ENCODE assay signal across 8 mouse cellular contexts in genomic region chr1:20058245-20058644, GRCm38 (mm10).
A peak's percentile ranks its signal among the peaks of the same experiment; 100 is the strongest.
DNase-seq lines count a peak whose midpoint lies in the region; ATAC-seq and TF ChIP-seq lines count a peak whose summit lies in the region.

No protein-coding gene starts in this region.

- H3K4me1 ChIP-seq in kidney, adult 2 months (ENCODE audit: control insufficient read depth, insufficient read depth, low read length), result no peaks in the 10 kb centered on the region
- H3K4me1 ChIP-seq in kidney, embryonic 16.5 days (ENCODE audit: insufficient read depth, low read length), result no peaks in the 10 kb centered on the region
- peaks cover 3% of the 10 kb centered on the region; the same call in 1 of the 2 replicates for H3K4me1 ChIP-seq in neural tube, embryonic 12.5 days

- H3K36me3 ChIP-seq in kidney, adult 2 months (ENCODE audit: control insufficient read depth, insufficient read depth, low read length), result no peaks in the 10 kb centered on the region; the same call in 1 of the 2 replicates
- H3K36me3 ChIP-seq in kidney, embryonic 16.5 days (ENCODE audit: insufficient read depth, low read length), result no peaks in the 10 kb centered on the region
- no peaks in the 10 kb centered on the region for H3K36me3 ChIP-seq in neural tube, embryonic 12.5 days

- intact Hi-C loops in heart, postnatal 36 days (cut with DNase I), result no loop called here

- TF ChIP-seq CTCF in kidney, adult 2 months (conservative IDR thresholded peaks at IDR 0.05; ENCODE audit: insufficient read depth, insufficient read length, low read depth, low read length), result no peak
- TF ChIP-seq CTCF in layer of hippocampus, adult 2 months (conservative IDR thresholded peaks at IDR 0.05), result no peak

- no peak overlapping the region for H3K4me3 ChIP-seq in kidney, adult 2 months (ENCODE audit: insufficient read depth, low read depth, low read length)
- H3K4me3 ChIP-seq in kidney, embryonic 16.5 days (ENCODE audit: low read length), result no peak overlapping the region
- H3K4me3 ChIP-seq in neural tube, embryonic 12.5 days, result no peak overlapping the region
- H3K4me3 ChIP-seq in layer of hippocampus, adult 2 months, result no peak overlapping the region

- H3K9ac ChIP-seq in kidney, embryonic 16.5 days (replicated peaks; ENCODE audit: low read length), result no peak overlapping the region
- no peak overlapping the region for H3K9ac ChIP-seq in neural tube, embryonic 12.5 days

- H3K27me3 ChIP-seq in kidney, adult 2 months (replicated peaks; ENCODE audit: control insufficient read depth, insufficient read depth, low read length), result no peaks in the 10 kb centered on the region
- H3K27me3 ChIP-seq in kidney, embryonic 16.5 days (ENCODE audit: insufficient read depth, low read length), result no peaks in the 10 kb centered on the region
- no peaks in the 10 kb centered on the region for H3K27me3 ChIP-seq in neural tube, embryonic 12.5 days (replicated peaks)

- 51% methylated on average over 3 of the region's 3 CpGs for WGBS in kidney, adult 2 months
- WGBS in kidney, embryonic 16.5 days, result 80% methylated on average over 3 of the region's 3 CpGs
- 50% methylated on average over 3 of the region's 3 CpGs for WGBS in neural tube, embryonic 12.5 days

- no peak for TF ChIP-seq POLR2A in kidney, adult 2 months (IDR thresholded peaks at IDR 0.05; ENCODE audit: low read depth, low read length)

- no peak overlapping the region for H3K4me2 ChIP-seq in kidney, embryonic 16.5 days (replicated peaks; ENCODE audit: low read depth, low read length)
- no peak overlapping the region for H3K4me2 ChIP-seq in neural tube, embryonic 12.5 days (replicated peaks)

- ATAC-seq in kidney, embryonic 16.5 days (ENCODE audit: low FRiP score, low TSS enrichment), result no peak
- ATAC-seq in neural tube, embryonic 12.5 days (ENCODE audit: low FRiP score, low read depth), result peak; percentile 74
- ATAC-seq in granulocyte monocyte progenitor cell, adult 5-6 weeks (replicated peaks; ENCODE audit: poor library complexity, severe bottlenecking), result no peak

- DNase-seq in kidney, adult 2 months, result peak; percentile 52
- peak; percentile 23 for DNase-seq in adipocyte (ENCODE audit: low spot score)
- DNase-seq in embryo, embryonic 10.5 days (ENCODE audit: low spot score), result peak; percentile 8
- DNase-seq in heart, postnatal 36 days, result peak; percentile 42 to 46
- DNase-seq in layer of hippocampus, adult 2 months (ENCODE audit: low spot score in 2 of 2), result no peak

- no peaks in the 10 kb centered on the region for H3K9me3 ChIP-seq in kidney, embryonic 16.5 days (ENCODE audit: low read length)
- no peaks in the 10 kb centered on the region for H3K9me3 ChIP-seq in neural tube, embryonic 12.5 days

- no peak overlapping the region for H3K27ac ChIP-seq in kidney, adult 2 months (ENCODE audit: insufficient read depth, low read depth, low read length)
- no peak overlapping the region for H3K27ac ChIP-seq in kidney, embryonic 16.5 days (ENCODE audit: low read length)
- no peak overlapping the region for H3K27ac ChIP-seq in neural tube, embryonic 12.5 days
- H3K27ac ChIP-seq in layer of hippocampus, adult 2 months, result no peak overlapping the region

Comparison
In these comparisons a context has a peak if more than half of its experiments do, and no peak if none do; other contexts are left out.
1. DNase-seq: peak in kidney, adult 2 months (single experiment), adipocyte (single experiment), embryo, embryonic 10.5 days (single experiment) and heart, postnatal 36 days (2 of 2); none in layer of hippocampus, adult 2 months (0 of 2).